Mouse (Mus musculus): ENCODE measurements around the gene Lmod3. TPM values are rescaled to one million over a fixed set of nuclear protein-coding genes. Genes with fewer than 3 reads are reported as not detected.

Lmod3 gene
- polyA plus RNA-seq, 1 experiment from 2014 or later = 0.13 TPM

- WGBS = 82% methylated on average over 4 of the region's 4 CpGs
- Histone ChIP-seq H3K27ac (no peak overlapping the region), H3K9me3 (replicated peaks) (no peaks in the 10 kb centered on the region), H3K4me3 (no peak overlapping the region), H3K36me3 (peaks cover 6% of the 10 kb centered on the region; the same call in 1 of the 2 replicates), H3K27me3 (ENCODE audit: low read depth, poor library complexity, severe bottlenecking) (0 out of 2 replicates have a peak, but pooled peaks cover 6% of the 10 kb centered on the region), H3K4me1 (peaks cover 11% of the 10 kb centered on the region)
- DNase-seq (ENCODE audit: low spot score) = no peak
These were observed 36.3 kb downstream of the Lmod3 start for GRCm38 (mm10) chr6:97216154-97216821.

DNA sequence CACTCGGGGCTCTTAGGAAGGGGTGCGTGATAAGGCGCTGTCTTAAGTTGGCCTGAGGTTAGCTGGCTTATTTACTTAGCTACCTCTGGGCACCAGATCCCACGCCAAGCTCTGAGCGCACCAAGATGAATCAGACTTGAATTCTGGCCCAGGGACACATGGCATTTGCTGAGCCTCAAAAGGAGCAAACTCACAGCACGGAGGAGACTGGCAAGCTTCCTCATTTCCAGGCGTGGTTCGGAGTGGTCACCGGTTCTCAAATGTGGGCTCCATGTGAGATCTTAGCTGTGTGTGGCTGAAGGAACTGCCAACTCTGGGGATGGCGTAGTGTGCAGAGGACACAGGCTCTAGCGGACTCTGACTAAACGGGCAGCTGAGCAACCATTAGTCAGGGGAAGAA, 40.6 kb downstream of the Lmod3 start:
- H3K36me3 ChIP-seq = peaks cover 6% of the 10 kb centered on the region; the same call in 1 of the 2 replicates
- 81% methylated on average over 12 of the region's 12 CpGs for WGBS
- H3K4me3 ChIP-seq = peak overlapping the region; percentile 66; the same call in 1 of the 2 replicates
- H3K27me3 ChIP-seq (ENCODE audit: low read depth, poor library complexity, severe bottlenecking) = 0 out of 2 replicates have a peak, but pooled peaks cover 6% of the 10 kb centered on the region
- H3K9me3 ChIP-seq (replicated peaks) = no peaks in the 10 kb centered on the region
- DNase-seq (ENCODE audit: low spot score) = no peak
- H3K4me1 ChIP-seq = peaks cover 26% of the 10 kb centered on the region
- no peak overlapping the region for H3K27ac ChIP-seq

DNA sequence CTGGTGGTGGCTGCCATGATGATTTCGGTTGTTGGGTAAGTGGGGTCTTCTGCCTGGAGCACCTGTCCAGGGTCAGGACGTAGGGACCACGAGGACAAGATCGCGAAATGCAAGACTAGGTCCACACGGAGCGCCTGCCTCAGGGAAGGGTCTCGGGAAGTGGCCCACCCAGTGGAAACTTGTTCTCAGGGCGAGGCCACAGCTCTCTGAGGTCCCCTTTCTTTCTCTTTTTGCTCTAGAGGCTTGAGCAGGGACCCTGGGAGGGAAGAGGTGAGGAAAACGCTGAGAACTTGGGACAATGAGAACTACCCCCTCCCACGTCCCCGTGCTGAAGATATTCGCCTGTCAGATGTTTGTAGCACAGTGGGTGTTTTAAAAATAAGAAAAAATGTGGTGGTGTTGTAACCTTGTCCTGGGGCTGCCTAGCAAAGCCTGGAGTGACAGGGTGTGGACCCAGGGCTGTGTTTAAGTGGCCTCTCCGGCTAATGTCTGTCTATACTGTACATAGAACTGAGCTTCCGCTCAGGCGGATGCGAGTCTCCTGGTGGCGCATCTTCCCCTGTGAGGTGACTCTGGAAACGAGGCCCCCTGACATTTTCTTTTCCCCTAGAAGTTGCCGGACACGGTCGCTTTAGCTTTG, 41.5 kb downstream of the Lmod3 start:
- Histone ChIP-seq H3K9me3 (replicated peaks) (no peaks in the 10 kb centered on the region), H3K27me3 (ENCODE audit: low read depth, poor library complexity, severe bottlenecking) (0 out of 2 replicates have a peak, but pooled peaks cover 6% of the 10 kb centered on the region), H3K4me1 (peaks cover 26% of the 10 kb centered on the region), H3K4me3 (peak overlapping the region; percentile 66), H3K27ac (peak overlapping the region; percentile 75), H3K36me3 (peaks cover 6% of the 10 kb centered on the region; the same call in 1 of the 2 replicates)
- no peak for DNase-seq (ENCODE audit: low spot score)
- WGBS = 8% methylated on average over 22 of the region's 22 CpGs

DNA sequence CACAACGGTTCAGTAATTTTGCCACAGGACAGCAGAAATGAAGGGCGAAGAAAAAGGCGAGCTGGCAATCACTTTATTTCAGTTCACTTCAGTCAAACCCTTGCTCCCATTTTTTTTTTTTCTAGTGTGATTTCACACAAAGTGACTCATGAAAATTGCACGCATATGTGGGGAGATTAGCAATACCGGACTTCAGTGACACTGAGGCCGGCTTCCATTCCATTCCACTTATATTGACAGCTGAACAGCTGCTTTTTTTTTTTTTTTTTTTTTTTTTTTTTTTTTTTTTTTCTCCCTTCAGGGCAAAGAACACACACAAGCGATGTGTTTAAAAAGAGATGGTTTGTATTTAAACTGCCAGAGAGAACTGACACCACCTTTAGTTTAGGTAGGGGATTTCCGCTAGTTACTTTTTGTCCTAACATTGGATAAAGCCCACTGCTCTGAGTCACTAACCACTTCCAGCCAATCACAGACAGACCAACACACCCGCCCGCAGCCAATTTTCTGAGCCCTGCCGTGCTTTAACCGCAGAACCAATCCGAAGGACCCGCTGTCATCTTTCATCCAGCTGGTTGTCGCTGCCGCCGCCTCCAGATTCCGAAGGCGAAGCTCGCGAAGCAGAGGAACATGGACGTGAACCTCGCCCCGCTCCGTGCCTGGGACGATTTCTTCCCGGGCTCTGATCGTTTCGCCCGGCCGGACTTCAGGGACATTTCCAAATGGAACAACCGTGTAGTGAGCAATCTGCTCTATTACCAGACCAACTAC, 42.2 kb downstream of the Lmod3 start, which contains the start of gene Arl6ip5:
Gene Arl6ip5 (plus strand): TSS at position 499 of the 771 bp plus-strand sequence.
- Histone ChIP-seq H3K27ac (peak within 1 kb of the TSS; percentile 75), H3K27me3 (ENCODE audit: low read depth, poor library complexity, severe bottlenecking) (0 out of 2 replicates have a peak, but pooled peaks cover 6% of the 10 kb centered on the region), H3K4me1 (peaks cover 26% of the 10 kb centered on the region), H3K4me3 (peak within 1 kb of the TSS; percentile 66), H3K36me3 (peaks cover 5% of the 10 kb centered on the region; the same call in 1 of the 2 replicates), H3K9me3 (replicated peaks) (no peaks in the 10 kb centered on the region)
- WGBS = 15% methylated on average over 32 of the region's 32 CpGs
- peak; percentile 88 for DNase-seq (ENCODE audit: low spot score)

DNA sequence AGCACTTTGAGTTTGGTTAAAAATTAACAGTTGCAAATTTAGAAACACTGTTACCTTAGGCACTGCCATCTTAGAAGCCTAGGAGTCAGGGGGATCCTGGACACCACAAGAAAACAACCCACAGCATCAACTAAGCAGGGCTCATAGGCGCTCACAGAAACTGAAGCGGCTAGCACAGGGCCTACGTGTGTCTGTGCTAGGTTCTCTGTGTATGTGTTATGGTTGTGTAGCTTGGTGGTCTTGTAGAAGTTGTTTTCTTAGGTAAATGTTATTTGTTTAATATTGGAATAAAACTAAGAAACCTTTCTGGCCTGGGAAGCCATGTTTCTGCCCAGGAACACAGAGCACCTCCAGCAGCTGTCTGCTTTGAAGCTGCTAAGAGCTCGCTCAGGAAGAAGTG, 42.8 kb downstream of the Lmod3 start:
- H3K9me3 ChIP-seq (replicated peaks) = no peaks in the 10 kb centered on the region
- H3K27me3 ChIP-seq (ENCODE audit: low read depth, poor library complexity, severe bottlenecking) = 0 out of 2 replicates have a peak, but pooled peaks cover 6% of the 10 kb centered on the region
- peaks cover 26% of the 10 kb centered on the region for H3K4me1 ChIP-seq
- no peak for DNase-seq (ENCODE audit: low spot score)
- no peaks in the 10 kb centered on the region for H3K36me3 ChIP-seq
- no peak overlapping the region; the same call in 1 of the 2 replicates for H3K27ac ChIP-seq
- 87% methylated on average over 4 of the region's 4 CpGs for WGBS
- no peak overlapping the region for H3K4me3 ChIP-seq

GRCm38 (mm10) chr6:97209201-97209600, 43.4 kb downstream of the Lmod3 start:
- Histone ChIP-seq H3K9me3 (replicated peaks) (no peaks in the 10 kb centered on the region), H3K4me1 (peaks cover 31% of the 10 kb centered on the region), H3K36me3 (no peaks in the 10 kb centered on the region), H3K27ac (peak overlapping the region; percentile 19; the same call in 1 of the 2 replicates), H3K27me3 (ENCODE audit: low read depth, poor library complexity, severe bottlenecking) (0 out of 2 replicates have a peak, but pooled peaks cover 6% of the 10 kb centered on the region), H3K4me3 (no peak overlapping the region)
- WGBS = 56% methylated on average over 3 of the region's 3 CpGs
- no peak for DNase-seq (ENCODE audit: low spot score)

GRCm38 (mm10) chr6:97208406-97208805, 44.2 kb downstream of the Lmod3 start:
- 48% methylated on average over 3 of the region's 3 CpGs for WGBS
- DNase-seq (ENCODE audit: low spot score) = no peak
- H3K4me1 ChIP-seq = peaks cover 38% of the 10 kb centered on the region
- 0 out of 2 replicates have a peak, but pooled peaks cover 6% of the 10 kb centered on the region for H3K27me3 ChIP-seq (ENCODE audit: low read depth, poor library complexity, severe bottlenecking)
- H3K9me3 ChIP-seq (replicated peaks) = no peaks in the 10 kb centered on the region
- H3K36me3 ChIP-seq = no peaks in the 10 kb centered on the region
- H3K4me3 ChIP-seq = no peak overlapping the region
- no peak overlapping the region; the same call in 1 of the 2 replicates for H3K27ac ChIP-seq

DNA sequence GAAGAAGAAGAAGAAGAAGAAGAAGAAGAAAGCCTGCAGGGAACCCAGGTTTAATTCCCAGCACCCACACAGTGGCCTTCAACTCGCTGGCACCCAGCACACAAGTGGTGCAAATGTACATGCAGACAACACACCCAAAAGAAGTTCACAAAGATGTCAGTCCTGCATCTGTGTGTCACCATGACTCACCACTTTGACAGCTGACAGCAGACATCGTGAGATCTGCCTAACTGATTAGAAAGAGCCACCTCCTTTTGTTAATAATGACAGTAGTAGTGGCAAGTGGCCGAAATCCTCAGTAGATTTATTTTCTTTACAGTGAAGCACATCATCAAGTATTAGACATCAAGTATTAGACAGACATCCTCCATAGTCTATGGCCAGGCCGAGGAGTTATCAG, 45.5 kb downstream of the Lmod3 start:
- no peak for DNase-seq (ENCODE audit: low spot score)
- Histone ChIP-seq H3K4me1 (peaks cover 38% of the 10 kb centered on the region), H3K27me3 (ENCODE audit: low read depth, poor library complexity, severe bottlenecking) (0 out of 2 replicates have a peak, but pooled peaks cover 3% of the 10 kb centered on the region), H3K9me3 (replicated peaks) (no peaks in the 10 kb centered on the region), H3K4me3 (no peak overlapping the region), H3K27ac (no peak overlapping the region), H3K36me3 (peaks cover 1% of the 10 kb centered on the region; the same call in 1 of the 2 replicates)
- 86% methylated on average over 4 of the region's 4 CpGs for WGBS

- peak; percentile 100 for DNase-seq (ENCODE audit: low spot score)
- H3K4me3 ChIP-seq = peak within 1 kb of the TSS; percentile 91
- peaks cover 12% of the 10 kb centered on the region for H3K36me3 ChIP-seq
- no peaks in the 10 kb centered on the region for H3K27me3 ChIP-seq (ENCODE audit: low read depth, poor library complexity, severe bottlenecking)
- H3K4me1 ChIP-seq = peaks cover 26% of the 10 kb centered on the region
- WGBS = 1% methylated on average over 38 of the region's 38 CpGs
- peak within 1 kb of the TSS; percentile 97 for H3K27ac ChIP-seq
- H3K9me3 ChIP-seq (replicated peaks) = no peaks in the 10 kb centered on the region
These were observed 47.1 kb downstream of the Lmod3 start, which contains the start of gene Uba3 for GRCm38 (mm10) chr6:97205439-97205885. Gene Uba3 (minus strand): TSS chr6:97205647.

GRCm38 (mm10) chr6:97204952-97205351, 47.6 kb downstream of the Lmod3 start:
- H3K36me3 ChIP-seq = peaks cover 17% of the 10 kb centered on the region
- peaks cover 21% of the 10 kb centered on the region for H3K4me1 ChIP-seq
- H3K27me3 ChIP-seq (ENCODE audit: low read depth, poor library complexity, severe bottlenecking) = no peaks in the 10 kb centered on the region
- H3K27ac ChIP-seq = peak overlapping the region; percentile 97
- under 1% methylated on average over 16 of the region's 16 CpGs for WGBS
- DNase-seq (ENCODE audit: low spot score) = peak; percentile 68
- peak overlapping the region; percentile 91 for H3K4me3 ChIP-seq
- no peaks in the 10 kb centered on the region for H3K9me3 ChIP-seq (replicated peaks)

DNA sequence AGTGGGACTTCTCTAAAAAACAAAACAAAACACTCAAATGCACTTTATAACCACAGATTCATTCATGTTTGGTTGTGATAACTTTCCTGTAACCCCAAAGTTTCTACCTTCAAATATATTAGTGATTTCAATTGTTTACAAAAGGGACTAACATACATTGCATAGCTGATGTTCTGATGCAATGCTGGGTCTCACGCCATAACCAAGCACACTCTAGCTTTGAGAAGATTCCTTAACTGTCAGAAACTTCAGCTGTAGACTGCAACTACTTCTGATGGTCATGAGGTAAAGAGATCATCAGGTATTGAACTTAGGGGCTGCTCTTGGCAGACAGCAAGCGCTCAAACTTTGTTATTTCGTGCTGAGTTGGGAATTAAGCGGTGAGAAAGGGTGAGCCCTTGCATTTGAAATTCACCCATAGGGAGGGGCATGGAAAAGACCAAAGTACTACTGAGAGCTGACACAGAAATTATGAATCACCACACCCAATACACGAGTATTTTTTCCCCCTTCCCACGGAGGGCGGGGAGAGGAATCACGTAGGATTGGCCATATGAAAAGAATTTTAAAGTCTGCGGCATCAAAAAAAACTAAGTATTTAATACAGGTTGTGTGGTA, 48.2 kb downstream of the Lmod3 start:
- DNase-seq (ENCODE audit: low spot score) = no peak
- Histone ChIP-seq H3K27me3 (ENCODE audit: low read depth, poor library complexity, severe bottlenecking) (no peaks in the 10 kb centered on the region), H3K27ac (peak overlapping the region; percentile 97), H3K9me3 (replicated peaks) (no peaks in the 10 kb centered on the region), H3K36me3 (peaks cover 22% of the 10 kb centered on the region), H3K4me1 (peaks cover 18% of the 10 kb centered on the region), H3K4me3 (peak overlapping the region; percentile 91)
- WGBS = 20% methylated on average over 9 of the region's 9 CpGs

DNA sequence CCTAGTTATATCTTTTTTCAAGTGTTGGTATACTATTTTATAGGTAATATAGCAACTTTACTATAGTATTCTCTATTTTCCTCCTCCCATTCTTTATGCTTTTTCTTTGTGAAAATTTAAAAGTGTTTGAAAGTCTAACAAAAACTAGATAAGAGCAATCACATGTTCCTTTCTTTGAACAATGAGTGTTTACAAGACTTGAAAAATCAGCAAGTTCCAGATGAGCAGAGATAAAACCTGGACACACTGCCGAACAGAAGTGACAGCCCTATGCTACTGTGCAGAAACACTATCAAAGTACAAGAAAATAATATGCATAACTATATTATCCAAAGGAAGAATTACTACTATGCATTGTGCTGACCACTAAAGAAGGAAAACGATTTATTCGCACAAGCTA, 50.1 kb downstream of the Lmod3 start:
- H3K4me1 ChIP-seq = peaks cover 13% of the 10 kb centered on the region
- H3K36me3 ChIP-seq = peaks cover 40% of the 10 kb centered on the region
- 94% methylated on average over 3 of the region's 3 CpGs for WGBS
- no peak overlapping the region for H3K27ac ChIP-seq
- no peak overlapping the region for H3K4me3 ChIP-seq
- no peaks in the 10 kb centered on the region for H3K9me3 ChIP-seq (replicated peaks)
- DNase-seq (ENCODE audit: low spot score) = no peak
- no peaks in the 10 kb centered on the region for H3K27me3 ChIP-seq (ENCODE audit: low read depth, poor library complexity, severe bottlenecking)
